In genomic region chr17:24851381-24852125, GRCm38 (mm10) we compare ENCODE assay signal across 8 mouse cellular contexts. TPM values are rescaled to one million over a fixed set of nuclear protein-coding genes. Genes with fewer than 3 reads are reported as not detected.
DNase-seq lines count a peak whose midpoint lies in the region; ATAC-seq and TF ChIP-seq lines count a peak whose summit lies in the region.

No protein-coding gene starts in this region.

- H3K9me3 ChIP-seq in forebrain, embryonic 10.5 days: no peaks in the 10 kb centered on the region
- H3K9me3 ChIP-seq in limb, embryonic 10.5 days (replicated peaks): no peaks in the 10 kb centered on the region
- H3K9me3 ChIP-seq in neural tube, embryonic 14.5 days (ENCODE audit: control insufficient read depth, low read length): no peaks in the 10 kb centered on the region

- peak overlapping the region; percentile 76 for H3K4me3 ChIP-seq in left cerebral cortex, adult 2 months
- H3K4me3 ChIP-seq in forebrain, embryonic 10.5 days: peak overlapping the region; percentile 81
- H3K4me3 ChIP-seq in limb, embryonic 10.5 days: peak overlapping the region; percentile 81
- H3K4me3 ChIP-seq in neural tube, embryonic 14.5 days (ENCODE audit: low read depth, low read length): peak overlapping the region; percentile 82

- no peak for ATAC-seq in neural tube, embryonic 14.5 days (ENCODE audit: low read depth)
- ATAC-seq in frontal cortex, adult (ENCODE audit: low TSS enrichment): no peak

- TF ChIP-seq CTCF in left cerebral cortex, adult 2 months (IDR thresholded peaks at IDR 0.05): no peak

- H3K4me2 ChIP-seq in neural tube, embryonic 14.5 days (ENCODE audit: low read depth, low read length): peak overlapping the region; percentile 86

- no peak overlapping the region for H3K27ac ChIP-seq in left cerebral cortex, adult 2 months
- H3K27ac ChIP-seq in forebrain, embryonic 10.5 days: no peak overlapping the region
- no peak overlapping the region for H3K27ac ChIP-seq in limb, embryonic 10.5 days
- no peak overlapping the region for H3K27ac ChIP-seq in neural tube, embryonic 14.5 days (ENCODE audit: low read depth, low read length)

- H3K9ac ChIP-seq in neural tube, embryonic 14.5 days (replicated peaks; ENCODE audit: low read depth, low read length): peak overlapping the region; percentile 72; the same call in 1 of the 2 replicates

- peaks cover 28% of the 10 kb centered on the region for H3K4me1 ChIP-seq in forebrain, embryonic 10.5 days
- peaks cover 23% of the 10 kb centered on the region for H3K4me1 ChIP-seq in limb, embryonic 10.5 days
- peaks cover 19% of the 10 kb centered on the region for H3K4me1 ChIP-seq in neural tube, embryonic 14.5 days (ENCODE audit: control insufficient read depth, insufficient read depth, low read length)

- peaks cover 15% of the 10 kb centered on the region for H3K27me3 ChIP-seq in forebrain, embryonic 10.5 days (ENCODE audit: poor library complexity, severe bottlenecking)
- H3K27me3 ChIP-seq in limb, embryonic 10.5 days (ENCODE audit: low read depth, poor library complexity, severe bottlenecking): peaks cover 11% of the 10 kb centered on the region
- no peaks in the 10 kb centered on the region for H3K27me3 ChIP-seq in neural tube, embryonic 14.5 days (ENCODE audit: control insufficient read depth, insufficient read depth, low read length)

- DNase-seq in left cerebral cortex, adult 2 months (ENCODE audit: extremely low spot score in 1 of 2, low spot score in 2 of 2): no peak
- DNase-seq in left cerebral cortex, postnatal 4 days: no peak
- no peak for DNase-seq in forebrain, embryonic 10.5 days (ENCODE audit: extremely low spot score, low spot score)
- no peak for DNase-seq in limb, embryonic 10.5 days (ENCODE audit: low spot score)
- DNase-seq in gastrocnemius, postnatal 10 days: no peak
- DNase-seq in urinary bladder, postnatal 25 days (ENCODE audit: low spot score): no peak

- intact Hi-C loops in left cerebral cortex, adult 2 months (cut with DNase I): no loop called here
- intact Hi-C loops in left cerebral cortex, postnatal 4 days (cut with DNase I): no loop called here

- WGBS in forebrain, embryonic 10.5 days: 83% methylated on average over 10 of the region's 10 CpGs
- WGBS in limb, embryonic 10.5 days: 84% methylated on average over 10 of the region's 10 CpGs
- WGBS in neural tube, embryonic 14.5 days: 85% methylated on average over 10 of the region's 10 CpGs

- peaks cover 9% of the 10 kb centered on the region; the same call in 1 of the 2 replicates for H3K36me3 ChIP-seq in forebrain, embryonic 10.5 days (replicated peaks)
- peaks cover 14% of the 10 kb centered on the region for H3K36me3 ChIP-seq in limb, embryonic 10.5 days
- no peaks in the 10 kb centered on the region for H3K36me3 ChIP-seq in neural tube, embryonic 14.5 days (ENCODE audit: control insufficient read depth, insufficient read depth, low read length)

RNA-seq across cellular contexts. Expression of gene Fahd1, which starts 1.4 kb away (rescaled TPM):
- total RNA-seq in left cerebral cortex, adult 2 months (2021): 10 to 100 TPM; 17.4 to 20.4 TPM
- total RNA-seq in left cerebral cortex, postnatal 4 days (2021): 10 to 100 TPM; 13.1 to 13.8 TPM
- polyA plus RNA-seq in forebrain, embryonic 10.5 days (2016; fragmentation: Nextera tagmentation; extraction: Ambion mirVana): 16.6 and 19.0 TPM in 2 replicates
- 14.5 and 17.6 TPM in 2 replicates for polyA plus RNA-seq in limb, embryonic 10.5 days (2016; fragmentation: Nextera tagmentation; extraction: Ambion mirVana)
- polyA plus RNA-seq in neural tube, embryonic 14.5 days (2014; fragmentation: Nextera tagmentation; extraction: Ambion mirVana): 24.4 and 27.6 TPM in 2 replicates
- total RNA-seq in gastrocnemius, postnatal 10 days (2021): 10 to 100 TPM; 30.7 to 33.6 TPM

RNA-seq across cellular contexts. Expression of gene Hagh, which starts 11.6 kb away (rescaled TPM):
- 100 to 1,000 TPM; 129 to 141 TPM for total RNA-seq in left cerebral cortex, adult 2 months (2021)
- total RNA-seq in left cerebral cortex, postnatal 4 days (2021): 10 to 100 TPM; 48.0 to 50.0 TPM
- 24.5 and 26.4 TPM in 2 replicates for polyA plus RNA-seq in forebrain, embryonic 10.5 days (2016; fragmentation: Nextera tagmentation; extraction: Ambion mirVana)
- 26.0 and 28.0 TPM in 2 replicates for polyA plus RNA-seq in limb, embryonic 10.5 days (2016; fragmentation: Nextera tagmentation; extraction: Ambion mirVana)
- 69.1 and 77.2 TPM in 2 replicates for polyA plus RNA-seq in neural tube, embryonic 14.5 days (2014; fragmentation: Nextera tagmentation; extraction: Ambion mirVana)
- total RNA-seq in gastrocnemius, postnatal 10 days (2021): 10 to 100 TPM; 78.0 to 86.1 TPM

RNA-seq across cellular contexts. Expression of gene Igfals, which starts 14.2 kb away (rescaled TPM):
- not detected for total RNA-seq in left cerebral cortex, adult 2 months (2021)
- total RNA-seq in left cerebral cortex, postnatal 4 days (2021): under 1 TPM in 1 of 2 experiments, not detected in 1; 0.22 TPM
- 0.17 and 0.36 TPM in 2 replicates for polyA plus RNA-seq in forebrain, embryonic 10.5 days (2016; fragmentation: Nextera tagmentation; extraction: Ambion mirVana)
- polyA plus RNA-seq in limb, embryonic 10.5 days (2016; fragmentation: Nextera tagmentation; extraction: Ambion mirVana): 0.55 and 0.84 TPM in 2 replicates
- polyA plus RNA-seq in neural tube, embryonic 14.5 days (2014; fragmentation: Nextera tagmentation; extraction: Ambion mirVana): not detected in 2 replicates
- total RNA-seq in gastrocnemius, postnatal 10 days (2021): 1 to 10 TPM; 3.6 to 7.0 TPM

RNA-seq across cellular contexts. Expression of gene Nubp2, which starts 34.6 kb away (rescaled TPM):
- total RNA-seq in left cerebral cortex, adult 2 months (2021): 10 to 100 TPM; 30.7 to 32.4 TPM
- 10 to 100 TPM; 35.9 to 39.3 TPM for total RNA-seq in left cerebral cortex, postnatal 4 days (2021)
- polyA plus RNA-seq in forebrain, embryonic 10.5 days (2016; fragmentation: Nextera tagmentation; extraction: Ambion mirVana): 81.3 and 82.5 TPM in 2 replicates
- 72.7 and 79.7 TPM in 2 replicates for polyA plus RNA-seq in limb, embryonic 10.5 days (2016; fragmentation: Nextera tagmentation; extraction: Ambion mirVana)
- polyA plus RNA-seq in neural tube, embryonic 14.5 days (2014; fragmentation: Nextera tagmentation; extraction: Ambion mirVana): 69.2 and 75.7 TPM in 2 replicates
- 10 to 100 TPM; 15.0 to 18.5 TPM for total RNA-seq in gastrocnemius, postnatal 10 days (2021)

RNA-seq across cellular contexts. Expression of gene Spsb3, which starts 34.9 kb away (rescaled TPM):
- total RNA-seq in left cerebral cortex, adult 2 months (2021): 10 to 100 TPM; 58.6 to 63.3 TPM
- total RNA-seq in left cerebral cortex, postnatal 4 days (2021): 10 to 100 TPM; 43.6 to 46.0 TPM
- 42.8 and 45.3 TPM in 2 replicates for polyA plus RNA-seq in forebrain, embryonic 10.5 days (2016; fragmentation: Nextera tagmentation; extraction: Ambion mirVana)
- polyA plus RNA-seq in limb, embryonic 10.5 days (2016; fragmentation: Nextera tagmentation; extraction: Ambion mirVana): 48.0 and 50.8 TPM in 2 replicates
- 74.5 and 83.8 TPM in 2 replicates for polyA plus RNA-seq in neural tube, embryonic 14.5 days (2014; fragmentation: Nextera tagmentation; extraction: Ambion mirVana)
- 10 to 100 TPM; 28.2 to 30.4 TPM for total RNA-seq in gastrocnemius, postnatal 10 days (2021)
